Mouse (Mus musculus): ENCODE data around the gene Syngr2.

DNA sequence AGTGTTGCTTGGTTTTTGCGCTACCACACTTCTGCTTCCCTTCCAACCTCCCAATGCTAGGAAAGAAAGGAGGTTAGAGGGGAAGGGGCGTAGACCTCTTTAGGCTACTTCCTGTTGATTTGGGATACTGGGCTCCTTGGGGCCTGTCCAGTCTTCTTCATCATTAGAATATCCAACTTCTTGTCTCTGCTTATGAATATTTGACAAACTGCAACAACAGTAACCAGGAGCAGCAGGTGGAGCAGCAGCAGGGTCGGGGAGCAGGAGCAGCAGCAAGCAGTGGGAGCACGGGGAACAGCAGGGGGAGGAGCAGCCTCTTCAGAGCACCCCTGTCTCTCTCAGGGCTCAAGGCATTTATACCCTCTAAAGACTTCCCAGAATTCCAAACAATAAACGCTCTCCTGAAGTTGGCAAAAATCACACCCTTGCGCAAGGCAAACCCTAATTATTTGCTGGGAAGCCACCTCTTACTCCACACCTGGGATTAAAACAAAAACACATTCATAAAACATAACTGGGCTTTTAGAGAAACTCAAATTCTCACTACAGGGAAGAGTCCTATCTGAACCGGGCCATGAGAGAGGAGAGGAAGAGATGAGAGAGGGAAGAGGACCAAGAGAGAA is 38.2 kb downstream of the Syngr2 start:
- TF ChIP-seq CTCF (IDR thresholded peaks at IDR 0.05; ENCODE audit: low read depth, low read length) (no peak), GATA1 (IDR thresholded peaks at IDR 0.05; ENCODE audit: borderline replicate concordance, low read length) (no peak), TAL1 (conservative IDR thresholded peaks at IDR 0.05; ENCODE audit: low read depth, low read length) (no peak), GATA2 (IDR thresholded peaks at IDR 0.05; ENCODE audit: borderline replicate concordance, low read depth, low read length) (no peak), POLR2AphosphoS5 (IDR thresholded peaks at IDR 0.05; ENCODE audit: insufficient replicate concordance, low read depth, low read length) (no peak)
